Mouse (Mus musculus): ENCODE data around the gene Fam57b.

Gene Fam57b

GRCm38 (mm10) chr7:126797411-126798126, at the start of gene Fam57b:
Gene Fam57b (plus strand): TSS chr7:126797668.
- no peak for ATAC-seq (ENCODE audit: insufficient number of reproducible peaks, low FRiP score, low TSS enrichment)

- ATAC-seq (ENCODE audit: insufficient number of reproducible peaks, low FRiP score, low TSS enrichment), result no peak
These were observed 48.6 kb upstream of the Fam57b start for GRCm38 (mm10) chr7:126748824-126749223.

GRCm38 (mm10) chr7:126749582-126750343, 47.7 kb upstream of the Fam57b start:
- ATAC-seq (ENCODE audit: insufficient number of reproducible peaks, low FRiP score, low TSS enrichment), result no peak

- ATAC-seq (ENCODE audit: insufficient number of reproducible peaks, low FRiP score, low TSS enrichment), result peak; percentile 52; the same call in 1 of the 2 replicates
These were observed 42.6 kb upstream of the Fam57b start for GRCm38 (mm10) chr7:126754866-126755265.

GRCm38 (mm10) chr7:126758539-126758938, 38.9 kb upstream of the Fam57b start:
- no peak for ATAC-seq (ENCODE audit: insufficient number of reproducible peaks, low FRiP score, low TSS enrichment)

- ATAC-seq (ENCODE audit: insufficient number of reproducible peaks, low FRiP score, low TSS enrichment), result peak; percentile 47; the same call in 1 of the 2 replicates
These were observed 38.3 kb upstream of the Fam57b start, which contains the start of gene Mapk3 for GRCm38 (mm10) chr7:126759050-126759671. Gene Mapk3 (plus strand): TSS chr7:126759601.

- peak; percentile 23; the same call in 1 of the 2 replicates for ATAC-seq (ENCODE audit: insufficient number of reproducible peaks, low FRiP score, low TSS enrichment)
These were observed 37.6 kb upstream of the Fam57b start for GRCm38 (mm10) chr7:126759672-126760390.

GRCm38 (mm10) chr7:126760391-126760802, 37.1 kb upstream of the Fam57b start:
- peak; percentile 41; the same call in 1 of the 2 replicates for ATAC-seq (ENCODE audit: insufficient number of reproducible peaks, low FRiP score, low TSS enrichment)

GRCm38 (mm10) chr7:126760956-126761355, 36.5 kb upstream of the Fam57b start:
- no peak for ATAC-seq (ENCODE audit: insufficient number of reproducible peaks, low FRiP score, low TSS enrichment)

- no peak for ATAC-seq (ENCODE audit: insufficient number of reproducible peaks, low FRiP score, low TSS enrichment)
These were observed 35.9 kb upstream of the Fam57b start for GRCm38 (mm10) chr7:126761529-126762067.

- no peak for ATAC-seq (ENCODE audit: insufficient number of reproducible peaks, low FRiP score, low TSS enrichment)
These were observed 34.9 kb upstream of the Fam57b start for GRCm38 (mm10) chr7:126762471-126763008.

- no peak for ATAC-seq (ENCODE audit: insufficient number of reproducible peaks, low FRiP score, low TSS enrichment)
These were observed 31.9 kb upstream of the Fam57b start for GRCm38 (mm10) chr7:126765540-126765939.

GRCm38 (mm10) chr7:126766201-126766600, 31.3 kb upstream of the Fam57b start, which contains the start of gene Gdpd3:
Gene Gdpd3 (plus strand): TSS chr7:126766334.
- no peak for ATAC-seq (ENCODE audit: insufficient number of reproducible peaks, low FRiP score, low TSS enrichment)

GRCm38 (mm10) chr7:126767001-126767400, 30.5 kb upstream of the Fam57b start:
- ATAC-seq (ENCODE audit: insufficient number of reproducible peaks, low FRiP score, low TSS enrichment), result no peak

GRCm38 (mm10) chr7:126770784-126771183, 26.7 kb upstream of the Fam57b start:
- ATAC-seq (ENCODE audit: insufficient number of reproducible peaks, low FRiP score, low TSS enrichment), result no peak

GRCm38 (mm10) chr7:126773351-126773750, 24.1 kb upstream of the Fam57b start:
- no peak for ATAC-seq (ENCODE audit: insufficient number of reproducible peaks, low FRiP score, low TSS enrichment)

GRCm38 (mm10) chr7:126774463-126774862, 23.0 kb upstream of the Fam57b start:
- ATAC-seq (ENCODE audit: insufficient number of reproducible peaks, low FRiP score, low TSS enrichment), result no peak

GRCm38 (mm10) chr7:126775185-126775977, 22.1 kb upstream of the Fam57b start:
- no peak for ATAC-seq (ENCODE audit: insufficient number of reproducible peaks, low FRiP score, low TSS enrichment)

GRCm38 (mm10) chr7:126775978-126776234, 21.6 kb upstream of the Fam57b start:
- no peak for ATAC-seq (ENCODE audit: insufficient number of reproducible peaks, low FRiP score, low TSS enrichment)
